Mouse (Mus musculus) adrenal gland, postnatal 10 days (tissue): ENCODE measurements around the gene Rbm15b. TPM values are rescaled to one million over a fixed set of nuclear protein-coding genes. Genes with fewer than 3 reads are reported as not detected.

Source experiments
- DNase-seq: peaks from one replicate; pipeline ENCODE4 v3.0.0; 2021; ENCODE audit warnings: mixed read lengths
- long read RNA-seq, 2 experiments: library from polyadenylated mRNA; stranded (forward); transcript quantifications; one replicate each; pipeline ENCODE4 v2.0.0; 2021
- total RNA-seq, 2 experiments: library from RNA; stranded (reverse); gene quantifications; 2 replicates each; pipeline ENCODE4 v1.2.3; 2021

Gene Rbm15b
- total RNA-seq: 10 to 100 TPM; 25.6 to 26.2 TPM
- long read RNA-seq, experiment 1, full-length matches to known transcripts: 28 of 28 reads
- long read RNA-seq, experiment 1, partial matches to known transcripts: 0 of 28 reads
- long read RNA-seq, experiment 1, other reads (novel, unspliced or antisense): 0 of 28 reads
- long read RNA-seq, experiment 2, full-length matches to known transcripts: 22 of 22 reads
- long read RNA-seq, experiment 2, partial matches to known transcripts: 0 of 22 reads
- long read RNA-seq, experiment 2, other reads (novel, unspliced or antisense): 0 of 22 reads

GRCm38 (mm10) chr9:106886828-106887702 is at the start of gene Rbm15b:
Rbm15b (minus strand) TSS chr9:106887428.
- peak; percentile 99 for DNase-seq

- DNase-seq: no peak
Measured at GRCm38 (mm10) chr9:106934998-106935397, 47.8 kb upstream of the Rbm15b start.

- no peak for DNase-seq
Measured at GRCm38 (mm10) chr9:106914878-106915277, 27.6 kb upstream of the Rbm15b start.

GRCm38 (mm10) chr9:106913759-106914158 is 26.5 kb upstream of the Rbm15b start:
- no peak for DNase-seq

- DNase-seq: no peak
Measured at GRCm38 (mm10) chr9:106911624-106912023, 24.4 kb upstream of the Rbm15b start.

GRCm38 (mm10) chr9:106908715-106909114 is 21.5 kb upstream of the Rbm15b start:
- DNase-seq: no peak

- DNase-seq: no peak
Measured at GRCm38 (mm10) chr9:106908174-106908573, 20.9 kb upstream of the Rbm15b start.

GRCm38 (mm10) chr9:106906597-106906996 is 19.4 kb upstream of the Rbm15b start:
- DNase-seq: no peak

GRCm38 (mm10) chr9:106903791-106904134 is 16.5 kb upstream of the Rbm15b start:
- DNase-seq: peak; percentile 61

- no peak for DNase-seq
Measured at GRCm38 (mm10) chr9:106903099-106903790, 16.0 kb upstream of the Rbm15b start.

- DNase-seq: no peak
Measured at GRCm38 (mm10) chr9:106901596-106901995, 14.4 kb upstream of the Rbm15b start.

- DNase-seq: no peak
Measured at GRCm38 (mm10) chr9:106898901-106899300, 11.7 kb upstream of the Rbm15b start.

- no peak for DNase-seq
Measured at GRCm38 (mm10) chr9:106893327-106893726, 6.1 kb upstream of the Rbm15b start.

- DNase-seq: no peak
Measured at GRCm38 (mm10) chr9:106892552-106892875, 5.3 kb upstream of the Rbm15b start.

- DNase-seq: peak; percentile 97
Measured at GRCm38 (mm10) chr9:106891829-106892551, 4.8 kb upstream of the Rbm15b start, which contains the start of gene Manf. Manf (minus strand) TSS chr9:106891979.

GRCm38 (mm10) chr9:106891341-106891741 is 4.1 kb upstream of the Rbm15b start:
- no peak for DNase-seq

GRCm38 (mm10) chr9:106890496-106891240 is 3.4 kb upstream of the Rbm15b start:
- peak; percentile 80 for DNase-seq

GRCm38 (mm10) chr9:106889321-106889720 is 2.1 kb upstream of the Rbm15b start:
- DNase-seq: no peak

- DNase-seq: no peak
Measured at GRCm38 (mm10) chr9:106888346-106888745, 1.1 kb upstream of the Rbm15b start.

- DNase-seq: peak; percentile 59
Measured at GRCm38 (mm10) chr9:106885901-106886731, 1.1 kb downstream of the Rbm15b start.
